Mouse (Mus musculus): ENCODE results near the gene Pias1. TPM values are rescaled to one million over a fixed set of nuclear protein-coding genes. Genes with fewer than 3 reads are reported as not detected.

Gene Pias1
- polyA plus RNA-seq, 1 experiment from 2014 or later: 63.2 TPM

DNA sequence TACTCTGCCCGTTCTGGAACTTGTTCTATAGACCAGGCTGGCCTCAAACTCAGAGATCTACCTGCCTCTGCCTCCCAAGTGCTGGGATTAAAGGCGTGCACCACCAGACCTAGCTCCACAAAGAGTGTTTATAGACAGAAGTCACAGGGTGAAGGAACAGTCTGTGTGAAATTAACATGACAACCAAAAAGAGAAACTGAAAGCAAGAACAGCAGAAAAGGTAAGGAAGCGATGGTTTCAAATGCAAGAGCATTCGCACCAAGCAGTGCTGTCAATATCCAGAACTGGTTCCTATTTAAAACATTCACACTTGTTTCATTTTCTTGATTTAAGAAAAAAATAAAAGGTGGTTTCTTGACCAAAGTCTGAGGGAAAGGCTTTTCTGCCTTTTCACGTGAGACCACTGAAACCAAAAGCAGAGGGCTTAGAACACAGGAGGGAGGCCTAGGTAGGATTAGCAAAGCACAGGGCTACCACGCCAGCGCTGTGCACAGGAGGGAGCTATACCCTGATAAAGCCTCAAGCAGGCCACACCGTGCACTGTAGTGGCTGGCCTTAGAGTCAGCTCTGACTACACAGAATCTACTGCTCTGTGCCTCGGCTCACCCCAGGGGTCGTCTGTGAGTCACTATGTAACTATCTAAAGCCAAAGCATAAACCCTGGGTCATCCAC, 15.5 kb downstream of the Pias1 start:
- 44% methylated on average over 10 of the region's 10 CpGs for WGBS

DNA sequence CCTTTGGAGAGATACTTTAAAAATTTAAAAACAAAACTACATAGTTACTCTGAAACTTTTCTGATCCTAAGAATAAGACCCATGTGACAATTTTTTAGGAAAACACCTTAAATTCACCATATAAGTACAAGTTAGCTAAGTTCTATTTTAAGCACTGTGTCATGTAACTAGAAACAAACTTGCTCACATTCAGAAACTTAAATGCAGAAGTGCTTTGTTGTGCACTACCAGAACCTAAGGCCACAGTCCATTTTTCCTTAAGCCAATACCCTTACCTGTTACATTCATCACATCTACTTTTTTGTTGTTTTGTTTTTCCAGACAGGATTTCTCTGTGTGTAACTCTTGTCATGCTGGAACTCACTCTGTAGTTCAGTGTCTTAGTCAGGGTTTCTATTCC, 17.4 kb downstream of the Pias1 start:
- Histone ChIP-seq H3K36me3 (ENCODE audit: control insufficient read depth, insufficient read depth, low read length) (no peaks in the 10 kb centered on the region), H3K27ac (ENCODE audit: low read depth, low read length) (no peak overlapping the region), H3K4me2 (ENCODE audit: low read depth, low read length, severe bottlenecking) (no peak overlapping the region), H3K4me1 (replicated peaks; ENCODE audit: control insufficient read depth, insufficient read depth, low read length) (0 out of 2 replicates have a peak, but pooled peaks cover 3% of the 10 kb centered on the region), H3K4me3 (ENCODE audit: low read depth, low read length) (no peak overlapping the region), H3K27me3 (ENCODE audit: control insufficient read depth, insufficient read depth, low read length) (no peaks in the 10 kb centered on the region), H3K9ac (ENCODE audit: low read length) (no peak overlapping the region), H3K9me3 (ENCODE audit: control insufficient read depth, low read length) (no peaks in the 10 kb centered on the region)
- no peak for ATAC-seq (replicated peaks; ENCODE audit: low FRiP score)
- no peak for DNase-seq (ENCODE audit: low spot score)

More for the DNA sequence above, 15.5 kb downstream of the Pias1 start:
- no peaks in the 10 kb centered on the region for H3K27me3 ChIP-seq (ENCODE audit: control insufficient read depth, insufficient read depth, low read length)
- ATAC-seq (replicated peaks; ENCODE audit: low FRiP score) (no peak), DNase-seq (ENCODE audit: low spot score) (no peak)
- H3K4me2 ChIP-seq (ENCODE audit: low read depth, low read length, severe bottlenecking): no peak overlapping the region
- 0 out of 2 replicates have a peak, but pooled peaks cover 3% of the 10 kb centered on the region for H3K4me1 ChIP-seq (replicated peaks; ENCODE audit: control insufficient read depth, insufficient read depth, low read length)
- H3K9ac ChIP-seq (ENCODE audit: low read length): no peak overlapping the region
- no peak overlapping the region for H3K4me3 ChIP-seq (ENCODE audit: low read depth, low read length)
- H3K9me3 ChIP-seq (ENCODE audit: control insufficient read depth, low read length): no peaks in the 10 kb centered on the region
- no peak overlapping the region for H3K27ac ChIP-seq (ENCODE audit: low read depth, low read length)
- no peaks in the 10 kb centered on the region for H3K36me3 ChIP-seq (ENCODE audit: control insufficient read depth, insufficient read depth, low read length)

DNA sequence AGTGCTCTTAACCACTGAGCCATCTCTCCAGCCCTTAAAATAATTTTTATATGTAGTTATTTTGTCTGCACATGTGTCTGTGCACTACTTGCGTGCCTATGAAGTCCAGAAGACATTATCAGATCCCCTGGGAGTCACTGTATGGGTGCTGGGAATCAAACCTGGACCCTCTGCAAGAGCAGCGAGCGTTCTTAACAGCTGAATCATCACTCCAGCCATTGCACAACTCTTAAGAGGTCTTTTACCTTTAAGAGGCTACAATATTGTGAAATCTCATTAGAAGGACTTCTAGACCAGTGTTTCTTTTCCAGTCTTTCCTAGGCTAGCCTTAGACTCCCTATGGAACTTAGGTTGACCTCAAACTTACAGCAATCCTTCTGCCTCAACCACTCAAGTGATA, 21.7 kb downstream of the Pias1 start:
- no peaks in the 10 kb centered on the region for H3K36me3 ChIP-seq (ENCODE audit: control insufficient read depth, insufficient read depth, low read length)
- H3K4me2 ChIP-seq (ENCODE audit: low read depth, low read length, severe bottlenecking): no peak overlapping the region
- no peaks in the 10 kb centered on the region for H3K4me1 ChIP-seq (replicated peaks; ENCODE audit: control insufficient read depth, insufficient read depth, low read length)
- H3K27me3 ChIP-seq (ENCODE audit: control insufficient read depth, insufficient read depth, low read length): no peaks in the 10 kb centered on the region
- no peak overlapping the region for H3K9ac ChIP-seq (ENCODE audit: low read length)
- H3K4me3 ChIP-seq (ENCODE audit: low read depth, low read length): no peak overlapping the region
- WGBS: 96% methylated on average over 3 of the region's 3 CpGs
- no peak for ATAC-seq (replicated peaks; ENCODE audit: low FRiP score)
- no peak overlapping the region for H3K27ac ChIP-seq (ENCODE audit: low read depth, low read length)
- H3K9me3 ChIP-seq (ENCODE audit: control insufficient read depth, low read length): no peaks in the 10 kb centered on the region
- DNase-seq (ENCODE audit: low spot score): no peak

DNA sequence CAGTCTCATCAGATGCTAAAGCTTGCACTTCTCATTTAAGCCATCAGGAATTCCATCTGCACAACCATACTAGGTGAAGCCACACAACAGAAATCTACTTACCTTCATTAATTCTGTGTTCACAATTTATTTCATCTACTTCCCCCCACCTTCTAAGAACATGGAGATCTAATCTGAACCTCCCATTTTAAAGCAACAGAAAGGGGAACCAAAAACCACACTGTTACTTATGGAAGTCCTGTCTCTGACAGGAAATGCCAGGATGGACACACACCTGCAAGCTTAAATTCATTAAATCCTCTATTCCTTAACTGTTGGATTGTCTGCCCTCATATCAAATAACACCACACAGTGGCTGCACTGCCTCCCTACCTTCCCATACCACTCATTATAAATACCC, 35.0 kb downstream of the Pias1 start:
- Histone ChIP-seq H3K4me2 (ENCODE audit: low read depth, low read length, severe bottlenecking) (no peak overlapping the region), H3K27ac (ENCODE audit: low read depth, low read length) (no peak overlapping the region), H3K4me3 (ENCODE audit: low read depth, low read length) (no peak overlapping the region), H3K4me1 (replicated peaks; ENCODE audit: control insufficient read depth, insufficient read depth, low read length) (no peaks in the 10 kb centered on the region), H3K9ac (ENCODE audit: low read length) (no peak overlapping the region), H3K27me3 (ENCODE audit: control insufficient read depth, insufficient read depth, low read length) (no peaks in the 10 kb centered on the region), H3K36me3 (ENCODE audit: control insufficient read depth, insufficient read depth, low read length) (peaks cover 2% of the 10 kb centered on the region; the same call in 1 of the 2 replicates), H3K9me3 (ENCODE audit: control insufficient read depth, low read length) (no peaks in the 10 kb centered on the region)
- ATAC-seq (replicated peaks; ENCODE audit: low FRiP score) (no peak), DNase-seq (ENCODE audit: low spot score) (no peak)

DNA sequence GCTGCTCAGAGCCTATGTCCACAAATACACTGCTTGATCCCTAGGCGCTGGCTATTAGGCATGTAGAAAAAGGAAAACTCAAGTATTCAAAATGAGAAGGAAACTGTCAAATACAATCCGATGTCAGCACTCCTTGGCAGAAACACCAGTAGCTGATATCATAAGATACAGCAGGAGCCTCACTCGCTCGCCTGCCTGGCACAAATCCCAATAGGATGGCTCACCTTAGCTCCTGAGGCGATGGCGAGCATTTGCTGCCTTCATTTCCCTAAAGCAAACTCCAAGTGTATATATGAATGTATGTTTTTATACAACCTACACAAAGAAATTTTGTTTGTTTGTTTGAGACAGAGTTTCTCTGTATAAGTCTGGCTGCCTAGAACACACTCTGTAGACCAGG, 42.4 kb downstream of the Pias1 start:
- Histone ChIP-seq H3K4me1 (replicated peaks; ENCODE audit: control insufficient read depth, insufficient read depth, low read length) (no peaks in the 10 kb centered on the region), H3K9me3 (ENCODE audit: control insufficient read depth, low read length) (no peaks in the 10 kb centered on the region), H3K4me2 (ENCODE audit: low read depth, low read length, severe bottlenecking) (no peak overlapping the region), H3K4me3 (ENCODE audit: low read depth, low read length) (no peak overlapping the region), H3K9ac (ENCODE audit: low read length) (no peak overlapping the region), H3K27ac (ENCODE audit: low read depth, low read length) (no peak overlapping the region), H3K27me3 (ENCODE audit: control insufficient read depth, insufficient read depth, low read length) (no peaks in the 10 kb centered on the region), H3K36me3 (ENCODE audit: control insufficient read depth, insufficient read depth, low read length) (no peaks in the 10 kb centered on the region)
- ATAC-seq (replicated peaks; ENCODE audit: low FRiP score) (no peak), DNase-seq (ENCODE audit: low spot score) (no peak)
- 94% methylated on average over 6 of the region's 6 CpGs for WGBS

DNA sequence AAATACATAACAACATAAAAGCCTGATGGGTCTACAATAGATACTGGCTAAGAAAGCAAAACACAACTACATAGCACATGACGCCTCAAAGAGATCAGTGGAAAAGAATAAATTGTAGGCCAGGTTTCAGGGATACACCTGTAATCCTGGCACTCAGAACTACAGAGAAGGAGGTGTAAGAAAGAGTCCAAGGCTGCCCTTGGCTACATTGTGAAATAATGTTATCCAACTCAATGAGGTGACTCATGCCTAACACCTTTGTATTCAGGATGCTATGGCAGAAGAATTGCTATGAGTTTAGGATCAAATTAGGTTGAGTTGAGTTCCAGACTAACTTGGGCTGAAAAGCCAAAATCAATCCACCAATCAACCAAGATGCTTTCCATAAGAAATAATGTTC, 43.7 kb downstream of the Pias1 start:
- no peaks in the 10 kb centered on the region for H3K4me1 ChIP-seq (replicated peaks; ENCODE audit: control insufficient read depth, insufficient read depth, low read length)
- 100% methylated on average over 1 of the region's 1 CpGs for WGBS
- no peak overlapping the region for H3K4me2 ChIP-seq (ENCODE audit: low read depth, low read length, severe bottlenecking)
- no peaks in the 10 kb centered on the region for H3K36me3 ChIP-seq (ENCODE audit: control insufficient read depth, insufficient read depth, low read length)
- H3K4me3 ChIP-seq (ENCODE audit: low read depth, low read length): no peak overlapping the region
- no peak overlapping the region for H3K27ac ChIP-seq (ENCODE audit: low read depth, low read length)
- H3K9me3 ChIP-seq (ENCODE audit: control insufficient read depth, low read length): no peaks in the 10 kb centered on the region
- DNase-seq (ENCODE audit: low spot score): no peak
- no peak overlapping the region for H3K9ac ChIP-seq (ENCODE audit: low read length)
- H3K27me3 ChIP-seq (ENCODE audit: control insufficient read depth, insufficient read depth, low read length): no peaks in the 10 kb centered on the region
- no peak for ATAC-seq (replicated peaks; ENCODE audit: low FRiP score)

DNA sequence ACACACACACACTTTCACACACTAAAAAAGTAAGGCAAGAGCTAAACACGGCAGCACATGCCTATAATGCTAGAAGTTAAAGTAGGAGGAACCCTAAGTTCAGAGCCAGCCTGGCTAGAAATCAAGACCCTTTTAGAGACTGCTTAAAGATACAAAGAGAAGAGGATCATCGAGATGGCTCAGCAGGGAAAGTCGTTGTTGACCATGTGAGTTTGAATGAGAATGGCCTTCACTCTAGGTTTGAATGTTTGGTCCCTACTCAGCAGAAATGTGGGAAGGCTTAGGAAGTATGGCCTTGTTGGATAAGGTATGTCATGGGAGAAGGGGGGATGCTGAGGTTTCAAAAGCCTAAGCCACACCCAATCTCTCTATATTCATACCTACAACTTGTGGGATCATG, 46.8 kb downstream of the Pias1 start:
- no peaks in the 10 kb centered on the region for H3K36me3 ChIP-seq (ENCODE audit: control insufficient read depth, insufficient read depth, low read length)
- no peak for DNase-seq (ENCODE audit: low spot score)
- H3K27me3 ChIP-seq (ENCODE audit: control insufficient read depth, insufficient read depth, low read length): no peaks in the 10 kb centered on the region
- H3K27ac ChIP-seq (ENCODE audit: low read depth, low read length): no peak overlapping the region
- H3K4me3 ChIP-seq (ENCODE audit: low read depth, low read length): no peak overlapping the region
- no peak overlapping the region for H3K9ac ChIP-seq (ENCODE audit: low read length)
- no peak for ATAC-seq (replicated peaks; ENCODE audit: low FRiP score)
- no peaks in the 10 kb centered on the region for H3K9me3 ChIP-seq (ENCODE audit: control insufficient read depth, low read length)
- no peak overlapping the region for H3K4me2 ChIP-seq (ENCODE audit: low read depth, low read length, severe bottlenecking)
- H3K4me1 ChIP-seq (replicated peaks; ENCODE audit: control insufficient read depth, insufficient read depth, low read length): no peaks in the 10 kb centered on the region
- WGBS: 92% methylated on average over 3 of the region's 3 CpGs

DNA sequence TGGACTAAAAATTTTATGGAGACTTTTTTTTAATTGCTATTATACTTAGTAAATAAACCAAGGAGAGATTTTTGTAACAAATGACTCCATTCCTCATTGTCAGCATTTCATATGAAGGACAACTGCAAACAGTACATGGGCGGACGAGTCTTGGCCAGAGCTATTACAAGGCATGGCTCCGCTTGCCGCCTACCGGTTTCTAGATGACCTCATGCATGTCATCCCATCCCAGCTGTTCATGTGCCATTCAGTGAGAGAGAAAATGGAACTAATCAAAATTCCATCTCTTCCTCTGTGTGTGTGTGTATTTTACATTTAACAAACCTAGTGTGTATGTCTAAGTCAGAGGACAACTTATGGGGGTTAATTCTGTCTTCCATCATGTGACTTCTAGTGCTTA, 51.9 kb downstream of the Pias1 start:
- 92% methylated on average over 5 of the region's 5 CpGs for WGBS
- ATAC-seq (replicated peaks; ENCODE audit: low FRiP score): no peak

DNA sequence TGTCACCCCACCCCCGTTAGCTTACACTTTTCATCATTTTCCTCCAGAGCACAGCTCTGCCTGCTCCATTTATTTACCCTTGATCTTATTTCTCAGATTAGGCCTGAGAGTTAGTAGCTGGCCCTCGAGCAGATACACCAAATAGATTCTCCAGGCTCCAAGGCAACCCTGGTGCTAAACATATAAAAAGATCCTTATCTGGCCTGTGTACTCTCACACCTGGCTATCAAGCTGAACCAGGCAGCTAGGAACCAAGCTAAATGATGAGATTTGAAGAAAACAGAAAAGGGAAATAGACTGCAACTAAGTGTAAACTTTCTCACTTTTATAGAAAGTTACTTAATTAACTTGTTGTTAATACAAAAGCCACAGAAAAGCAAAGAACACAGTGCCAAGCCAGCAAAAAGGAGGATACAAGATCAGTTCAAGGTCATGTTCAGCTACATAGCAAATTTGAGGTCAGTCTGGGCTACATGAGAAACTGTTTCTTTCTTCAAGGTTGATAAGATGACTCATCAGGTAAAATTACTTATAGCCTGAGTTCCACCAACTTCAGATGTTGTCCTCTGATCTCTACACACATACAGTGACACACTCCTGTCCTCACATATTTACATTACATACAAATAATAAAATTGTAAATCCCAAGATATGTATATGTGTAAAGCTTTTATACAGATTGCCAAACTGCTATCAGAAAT, 52.9 kb downstream of the Pias1 start:
- H3K4me2 ChIP-seq (ENCODE audit: low read depth, low read length, severe bottlenecking): no peak overlapping the region
- WGBS: 80% methylated on average over 2 of the region's 2 CpGs

More for the DNA sequence above, 51.9 kb downstream of the Pias1 start:
- Histone ChIP-seq H3K27me3 (ENCODE audit: control insufficient read depth, insufficient read depth, low read length) (no peaks in the 10 kb centered on the region), H3K4me1 (replicated peaks; ENCODE audit: control insufficient read depth, insufficient read depth, low read length) (no peaks in the 10 kb centered on the region), H3K36me3 (ENCODE audit: control insufficient read depth, insufficient read depth, low read length) (no peaks in the 10 kb centered on the region), H3K9ac (ENCODE audit: low read length) (no peak overlapping the region), H3K27ac (ENCODE audit: low read depth, low read length) (no peak overlapping the region), H3K9me3 (ENCODE audit: control insufficient read depth, low read length) (no peaks in the 10 kb centered on the region), H3K4me2 (ENCODE audit: low read depth, low read length, severe bottlenecking) (no peak overlapping the region), H3K4me3 (ENCODE audit: low read depth, low read length) (no peak overlapping the region)
- DNase-seq (ENCODE audit: low spot score): no peak

More for the DNA sequence above, 52.9 kb downstream of the Pias1 start:
- H3K4me3 ChIP-seq (ENCODE audit: low read depth, low read length): no peak overlapping the region
- DNase-seq (ENCODE audit: low spot score) (no peak), ATAC-seq (replicated peaks; ENCODE audit: low FRiP score) (no peak)
- no peaks in the 10 kb centered on the region for H3K27me3 ChIP-seq (ENCODE audit: control insufficient read depth, insufficient read depth, low read length)
- H3K9ac ChIP-seq (ENCODE audit: low read length): no peak overlapping the region
- no peaks in the 10 kb centered on the region for H3K36me3 ChIP-seq (ENCODE audit: control insufficient read depth, insufficient read depth, low read length)
- H3K9me3 ChIP-seq (ENCODE audit: control insufficient read depth, low read length): no peaks in the 10 kb centered on the region
- H3K4me1 ChIP-seq (replicated peaks; ENCODE audit: control insufficient read depth, insufficient read depth, low read length): 0 out of 2 replicates have a peak, but pooled peaks cover under 1% of the 10 kb centered on the region
- H3K27ac ChIP-seq (ENCODE audit: low read depth, low read length): no peak overlapping the region
